Mouse (Mus musculus): ENCODE results near the gene Adamts2. TPM values are rescaled to one million over a fixed set of nuclear protein-coding genes. Genes with fewer than 3 reads are reported as not detected.

Adamts2 gene
- 0.44 TPM for polyA plus RNA-seq (2014; fragmentation: Illumina TruSeq; extraction: RNeasy Lipid Tissue Mini Kit (QIAGEN cat#74804); ENCODE audit: low read depth, low replicate concordance)

DNA sequence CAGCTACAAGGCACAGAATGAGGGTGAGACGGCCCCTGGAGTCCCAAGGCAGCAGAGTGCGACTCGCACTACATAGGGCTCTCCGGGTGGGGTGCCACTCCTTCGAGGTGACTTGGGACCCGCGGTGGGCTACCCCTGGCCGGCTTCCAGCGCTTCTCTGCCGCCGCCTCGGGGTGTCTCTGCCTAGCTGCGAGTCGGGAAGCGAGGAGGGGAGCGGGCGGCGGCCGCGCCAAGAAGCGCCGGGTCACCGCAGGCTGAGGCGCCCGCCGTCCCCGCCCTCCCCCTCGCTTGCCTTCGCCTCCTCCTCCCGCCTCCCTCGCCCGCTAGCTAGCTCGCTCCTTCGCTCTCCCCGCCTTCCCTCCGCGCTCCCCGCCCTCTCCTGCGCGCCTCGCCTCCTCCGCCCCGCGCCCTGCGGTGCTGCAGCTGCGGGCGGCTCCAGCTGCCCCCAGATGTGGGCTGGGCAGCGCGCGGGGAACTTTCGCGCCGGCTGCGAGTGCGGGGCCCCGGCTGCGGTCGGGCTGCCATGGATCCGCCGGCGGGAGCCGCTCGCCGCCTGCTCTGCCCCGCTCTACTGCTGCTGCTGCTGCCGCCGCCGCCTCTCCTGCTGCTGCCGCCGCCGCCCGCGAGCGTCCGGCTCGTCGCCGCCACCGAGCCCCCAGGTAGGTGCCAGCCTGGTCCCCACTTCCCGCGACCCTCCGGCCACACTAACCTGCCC is at the start of gene Adamts2:
Adamts2 (plus strand) TSS at position 444 of the 715 bp plus-strand sequence.

DNA sequence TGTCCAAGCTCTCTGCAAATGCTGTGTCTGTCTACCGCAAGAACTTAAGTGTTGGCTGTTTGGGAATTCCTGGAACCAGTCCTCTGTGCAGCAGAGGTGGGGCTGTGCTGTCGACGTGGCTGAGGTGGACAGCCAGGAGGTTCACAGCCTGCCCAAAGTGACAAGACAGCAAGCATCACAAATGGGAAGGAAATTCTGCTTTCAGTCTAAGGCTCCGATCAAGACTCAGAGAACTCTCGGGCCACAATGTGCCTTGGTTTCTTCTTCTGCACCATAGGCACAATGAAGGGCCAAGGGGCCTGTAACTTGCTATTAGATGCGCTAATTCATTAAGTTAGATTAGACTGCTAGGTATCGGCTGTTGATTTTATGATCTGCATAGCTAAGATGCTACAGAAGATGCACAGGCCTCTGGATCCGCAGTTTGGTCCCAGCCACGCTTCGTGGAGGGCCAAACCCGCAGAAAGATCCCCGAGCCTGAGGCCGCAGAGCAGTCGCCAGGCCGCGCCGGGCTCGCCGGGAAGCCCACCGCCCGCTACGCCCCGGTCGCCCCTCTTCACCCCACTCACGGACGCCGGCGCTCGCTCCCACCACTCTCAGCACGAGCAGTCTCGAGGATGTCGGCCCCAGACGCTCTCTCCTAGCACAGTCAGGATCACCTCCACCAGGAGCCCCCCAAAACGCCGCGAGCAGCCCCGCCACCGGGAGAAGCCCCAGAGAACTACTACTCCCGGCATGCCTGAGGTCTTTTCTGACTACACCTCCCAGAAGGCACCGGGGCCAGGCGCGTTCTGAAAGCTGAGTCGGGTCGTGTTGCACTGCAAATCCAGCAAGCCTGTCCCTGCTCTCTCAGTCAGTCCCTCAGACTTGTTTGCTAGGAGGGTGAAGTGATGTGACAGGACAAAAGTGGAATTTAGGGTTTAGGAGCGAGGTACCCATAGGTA is 225.4 kb downstream of the Adamts2 start, which contains the start of gene Zfp354c:
Zfp354c (minus strand) TSS at position 715 of the 944 bp plus-strand sequence.

DNA sequence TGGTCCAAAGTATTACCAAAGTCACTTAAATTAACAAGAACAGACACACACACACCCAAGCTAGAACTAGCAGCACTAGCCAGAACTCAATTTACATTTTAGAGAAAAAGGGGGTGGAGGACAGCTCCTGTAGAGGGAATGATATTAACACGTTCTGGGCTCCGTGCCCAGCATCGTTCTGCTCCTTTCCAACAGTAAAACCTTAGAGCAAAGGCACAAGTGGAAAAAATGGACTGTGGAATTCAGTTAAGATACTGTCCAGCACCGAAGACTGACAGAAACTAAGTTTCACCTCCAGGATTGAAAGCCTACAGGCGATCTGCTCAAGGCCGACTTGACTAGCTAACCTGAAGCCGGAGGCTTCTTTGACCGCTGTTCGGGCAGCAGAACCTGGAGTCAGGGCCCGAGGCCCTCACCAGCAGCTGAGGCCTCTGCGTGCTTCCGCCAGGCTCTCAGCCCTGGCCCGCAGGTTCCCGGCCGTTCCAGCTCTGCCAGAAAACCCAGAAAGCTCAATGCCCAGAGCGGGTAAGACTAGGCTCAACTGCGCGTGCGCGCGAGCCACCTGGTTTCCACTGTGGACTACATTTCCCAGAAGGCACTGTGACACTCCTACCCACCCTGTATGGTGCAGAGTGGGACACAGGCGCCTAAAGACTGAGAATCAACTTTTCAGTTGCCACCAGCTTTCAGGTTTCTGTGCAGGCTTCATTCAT is 239.3 kb downstream of the Adamts2 start, which contains the start of gene Zfp879:
Zfp879 (minus strand) TSS at position 530 of the 713 bp plus-strand sequence.

DNA sequence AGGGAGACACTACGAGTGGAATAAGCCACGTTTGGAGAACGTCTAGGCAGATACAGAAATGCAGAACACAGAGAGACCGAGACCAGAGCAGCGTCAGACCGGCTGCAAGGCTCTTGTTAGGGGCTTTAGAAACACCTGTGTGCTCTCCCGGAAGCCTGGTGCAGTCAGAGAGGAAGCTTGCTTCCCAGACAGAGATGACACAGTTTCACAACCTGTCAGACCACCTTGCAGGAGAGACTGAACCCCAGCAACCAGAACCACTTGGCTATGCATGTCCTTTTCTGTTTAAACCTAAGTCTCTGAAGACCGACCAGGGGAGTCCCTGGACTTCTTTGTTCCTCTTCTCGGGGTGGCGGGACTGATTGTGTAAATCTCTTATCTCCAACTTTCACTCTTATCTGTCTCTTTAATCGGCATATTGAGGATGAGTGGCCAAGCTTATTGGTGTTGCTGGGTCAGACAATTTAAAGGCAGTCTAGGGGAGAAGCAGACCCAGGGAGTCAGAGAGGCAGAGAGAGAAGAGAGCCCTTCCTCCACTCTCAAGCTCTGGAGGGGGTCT is 248.4 kb downstream of the Adamts2 start, which contains the start of gene Grm6:
Grm6 (plus strand) TSS at position 509 of the 559 bp plus-strand sequence.

Other genes starting within 250 kb of the Adamts2 start
- gene Cby3, start 247.6 kb upstream of the Adamts2 start, polyA plus RNA-seq (2014; fragmentation: Illumina TruSeq; extraction: RNeasy Lipid Tissue Mini Kit (QIAGEN cat#74804); ENCODE audit: low read depth, low replicate concordance), result not detected
- gene Hnrnph1, start 225.1 kb upstream of the Adamts2 start, polyA plus RNA-seq (2014; fragmentation: Illumina TruSeq; extraction: RNeasy Lipid Tissue Mini Kit (QIAGEN cat#74804); ENCODE audit: low read depth, low replicate concordance), result 464 TPM
- gene Rufy1, start 171.0 kb upstream of the Adamts2 start, polyA plus RNA-seq (2014; fragmentation: Illumina TruSeq; extraction: RNeasy Lipid Tissue Mini Kit (QIAGEN cat#74804); ENCODE audit: low read depth, low replicate concordance), result 59.8 TPM
- gene Zfp354c, start 225.6 kb downstream of the Adamts2 start, polyA plus RNA-seq (2014; fragmentation: Illumina TruSeq; extraction: RNeasy Lipid Tissue Mini Kit (QIAGEN cat#74804); ENCODE audit: low read depth, low replicate concordance), result 7.8 TPM
- 1.5 TPM for gene Zfp879, start 239.5 kb downstream of the Adamts2 start, polyA plus RNA-seq (2014; fragmentation: Illumina TruSeq; extraction: RNeasy Lipid Tissue Mini Kit (QIAGEN cat#74804); ENCODE audit: low read depth, low replicate concordance)
- gene Grm6, start 248.6 kb downstream of the Adamts2 start, polyA plus RNA-seq (2014; fragmentation: Illumina TruSeq; extraction: RNeasy Lipid Tissue Mini Kit (QIAGEN cat#74804); ENCODE audit: low read depth, low replicate concordance), result not detected